Mouse (Mus musculus) midbrain, embryonic 13.5 days (tissue): ENCODE data around the gene Rnf17. TPM values are rescaled to one million over a fixed set of nuclear protein-coding genes. Genes with fewer than 3 reads are reported as not detected.

Source experiments
- ATAC-seq: fragments of 200-750 bp; cut with Nextera tagmentation; 2 replicates; pipeline ENCODE4 v1.8.0; 2017; ENCODE audit warnings: mild to moderate bottlenecking, moderate TSS enrichment, moderate library complexity
- H3K27ac ChIP-seq: fragments of 300-500 bp; sonication (generic); 2 replicates; pipeline ENCODE4 v1.5.1; 2015; ENCODE audit warnings: inconsistent platforms, mild to moderate bottlenecking, moderate library complexity
- H3K27me3 ChIP-seq: fragments of 300-500 bp; sonication (generic); 2 replicates; pipeline ENCODE4 v1.6.1; 2015; ENCODE audit warnings: mild to moderate bottlenecking, inconsistent platforms
- H3K36me3 ChIP-seq: fragments of 300-500 bp; sonication (generic); 2 replicates; pipeline ENCODE4 v1.6.1; 2015; ENCODE audit warnings: mild to moderate bottlenecking, inconsistent platforms
- H3K4me1 ChIP-seq: fragments of 300-500 bp; sonication (generic); replicated peaks from 2 replicates; pipeline ENCODE4 v1.6.1; 2015; ENCODE audit warnings: inconsistent platforms
- H3K4me2 ChIP-seq: fragments of 300-500 bp; sonication (generic); replicated peaks from 2 replicates; pipeline ENCODE4 v1.6.1; 2015; ENCODE audit warnings: moderate library complexity, mild to moderate bottlenecking, inconsistent platforms
- H3K4me3 ChIP-seq: fragments of 300-500 bp; sonication (generic); replicated peaks from 2 replicates; pipeline ENCODE4 v1.5.1; 2015; ENCODE audit warnings: mild to moderate bottlenecking, inconsistent platforms
- H3K9ac ChIP-seq: fragments of 300-500 bp; sonication (generic); replicated peaks from 2 replicates; pipeline ENCODE4 v1.6.1; 2015; ENCODE audit warnings: mild to moderate bottlenecking, inconsistent platforms
- H3K9me3 ChIP-seq: fragments of 300-500 bp; sonication (generic); 2 replicates; pipeline ENCODE4 v1.6.1; 2016; ENCODE audit warnings: mild to moderate bottlenecking, inconsistent platforms
- WGBS: fragments of 180-500 bp; shearing (Covaris S2); methylation state at CpG from one replicate; pipeline ENCODE4 v1.1.7; 2015; 5-methylcytosine and 5-hydroxymethylcytosine counted together
- polyA plus RNA-seq: library from polyadenylated mRNA; unstranded; fragments of >200 nt; fragmentation: Nextera tagmentation; extraction: Ambion mirVana; gene quantifications from 2 replicates; pipeline ENCODE4 v1.2.1, GENCODE M21; 2015

Rnf17 gene
- polyA plus RNA-seq, 1 experiment from 2014 or later, result 1.7 TPM

- no peak for ATAC-seq
- Histone ChIP-seq H3K27ac (no peak overlapping the region), H3K4me3 (peak overlapping the region; percentile 86), H3K9ac (peak overlapping the region; percentile 61; the same call in 1 of the 2 replicates), H3K4me1 (peaks cover 20% of the 10 kb centered on the region), H3K9me3 (no peaks in the 10 kb centered on the region), H3K4me2 (peak overlapping the region; percentile 77), H3K36me3 (no peaks in the 10 kb centered on the region), H3K27me3 (peaks cover 7% of the 10 kb centered on the region)
- WGBS, result 72% methylated on average over 2 of the region's 2 CpGs
Measured at GRCm38 (mm10) chr14:56572546-56572945, 170.2 kb downstream of the Rnf17 start.

Other genes starting within 250 kb of the Rnf17 start
- not detected in 2 replicates for gene Gzmg, start 243.0 kb upstream of the Rnf17 start, polyA plus RNA-seq
- not detected in 2 replicates for gene Gzmn, start 228.0 kb upstream of the Rnf17 start, polyA plus RNA-seq
- gene Gzmf, start 191.2 kb upstream of the Rnf17 start, polyA plus RNA-seq, result not detected in 2 replicates
- gene Gzmc, start 167.9 kb upstream of the Rnf17 start, polyA plus RNA-seq, result not detected in 2 replicates
- not detected in 2 replicates for gene Gzmb, start 140.3 kb upstream of the Rnf17 start, polyA plus RNA-seq
- gene Atp12a, start 37.5 kb upstream of the Rnf17 start, polyA plus RNA-seq, result 0.05 TPM in 1 of 2 replicates, not detected in the other
- 10.2 and 11.4 TPM in 2 replicates for gene Cenpj, start 172.8 kb downstream of the Rnf17 start, polyA plus RNA-seq
- gene Parp4, start 173.0 kb downstream of the Rnf17 start, polyA plus RNA-seq, result 0.87 and 0.92 TPM in 2 replicates